Mouse (Mus musculus): ENCODE data around the gene Nek5.

- TF ChIP-seq EP300 (IDR thresholded peaks at IDR 0.05; ENCODE audit: insufficient read depth, low read depth, low read length) (no peak), POLR2A (IDR thresholded peaks at IDR 0.05; ENCODE audit: insufficient read depth, low read depth, low read length) (no peak)
Measured at GRCm38 (mm10) chr8:22150345-22150663, 25.5 kb upstream of the Nek5 start.

Data from heart, adult 2 months (tissue).